Mouse (Mus musculus): ENCODE measurements around the gene Tppp. TPM values are rescaled to one million over a fixed set of nuclear protein-coding genes. Genes with fewer than 3 reads are reported as not detected.

The Tppp gene
- polyA plus RNA-seq, 1 experiment from 2014 or later, result 1.8 TPM

- Histone ChIP-seq H3K9ac (replicated peaks; ENCODE audit: low read depth, low read length) (no peak overlapping the region), H3K27ac (ENCODE audit: low read length) (no peak overlapping the region), H3K9me3 (ENCODE audit: control insufficient read depth, low read depth, low read length) (no peaks in the 10 kb centered on the region), H3K36me3 (ENCODE audit: control insufficient read depth, insufficient read depth, low read length) (no peaks in the 10 kb centered on the region; the same call in 1 of the 2 replicates), H3K4me1 (ENCODE audit: control insufficient read depth, insufficient read depth, low read length) (no peaks in the 10 kb centered on the region), H3K4me3 (ENCODE audit: low read depth, low read length) (no peak overlapping the region), H3K27me3 (ENCODE audit: control insufficient read depth, insufficient read depth, low read length) (no peaks in the 10 kb centered on the region), H3K4me2 (replicated peaks; ENCODE audit: low read depth, low read length) (no peak overlapping the region)
- no peak for ATAC-seq (ENCODE audit: insufficient number of reproducible peaks, insufficient read depth, low FRiP score, low read depth)
- 89% methylated on average over 7 of the region's 7 CpGs for WGBS
Observed at GRCm38 (mm10) chr13:74030691-74031090, 21.5 kb downstream of the Tppp start.

GRCm38 (mm10) chr13:74031133-74031532 is 21.9 kb downstream of the Tppp start:
- ATAC-seq (ENCODE audit: insufficient number of reproducible peaks, insufficient read depth, low FRiP score, low read depth), result no peak
- H3K9me3 ChIP-seq (ENCODE audit: control insufficient read depth, low read depth, low read length), result no peaks in the 10 kb centered on the region
- no peak overlapping the region for H3K9ac ChIP-seq (replicated peaks; ENCODE audit: low read depth, low read length)
- no peaks in the 10 kb centered on the region for H3K27me3 ChIP-seq (ENCODE audit: control insufficient read depth, insufficient read depth, low read length)
- no peak overlapping the region for H3K4me2 ChIP-seq (replicated peaks; ENCODE audit: low read depth, low read length)
- no peaks in the 10 kb centered on the region; the same call in 1 of the 2 replicates for H3K36me3 ChIP-seq (ENCODE audit: control insufficient read depth, insufficient read depth, low read length)
- H3K27ac ChIP-seq (ENCODE audit: low read length), result no peak overlapping the region
- no peak overlapping the region for H3K4me3 ChIP-seq (ENCODE audit: low read depth, low read length)
- H3K4me1 ChIP-seq (ENCODE audit: control insufficient read depth, insufficient read depth, low read length), result no peaks in the 10 kb centered on the region
- WGBS, result 81% methylated on average over 8 of the region's 8 CpGs

GRCm38 (mm10) chr13:74034756-74035155 is 25.5 kb downstream of the Tppp start:
- 73% methylated on average over 2 of the region's 2 CpGs for WGBS
- no peaks in the 10 kb centered on the region for H3K9me3 ChIP-seq (ENCODE audit: control insufficient read depth, low read depth, low read length)
- H3K27me3 ChIP-seq (ENCODE audit: control insufficient read depth, insufficient read depth, low read length), result no peaks in the 10 kb centered on the region
- no peak overlapping the region for H3K4me2 ChIP-seq (replicated peaks; ENCODE audit: low read depth, low read length)
- H3K4me3 ChIP-seq (ENCODE audit: low read depth, low read length), result no peak overlapping the region
- no peak overlapping the region for H3K9ac ChIP-seq (replicated peaks; ENCODE audit: low read depth, low read length)
- no peaks in the 10 kb centered on the region for H3K4me1 ChIP-seq (ENCODE audit: control insufficient read depth, insufficient read depth, low read length)
- peaks cover 8% of the 10 kb centered on the region for H3K36me3 ChIP-seq (ENCODE audit: control insufficient read depth, insufficient read depth, low read length)
- no peak overlapping the region for H3K27ac ChIP-seq (ENCODE audit: low read length)
- ATAC-seq (ENCODE audit: insufficient number of reproducible peaks, insufficient read depth, low FRiP score, low read depth), result no peak

DNA sequence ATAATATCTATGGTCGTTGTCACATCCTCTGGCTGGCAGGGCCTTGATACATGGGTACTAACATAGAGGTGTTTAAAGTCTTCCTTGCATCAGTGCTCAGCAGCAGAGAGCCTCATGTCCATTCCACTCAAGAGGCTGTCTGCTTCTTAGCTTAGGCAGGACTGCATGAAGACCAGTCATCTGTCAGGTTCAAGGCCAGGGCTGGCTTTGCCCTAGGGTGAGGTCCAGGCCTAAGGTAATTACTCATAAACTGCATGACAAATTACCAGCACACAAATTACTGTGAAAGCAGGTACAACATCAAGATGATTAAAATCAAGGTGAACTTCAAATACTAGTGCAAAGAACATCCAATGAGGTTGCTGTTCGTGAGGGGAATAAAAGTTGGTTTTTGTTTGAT is 26.6 kb downstream of the Tppp start:
- Histone ChIP-seq H3K9me3 (ENCODE audit: control insufficient read depth, low read depth, low read length) (no peaks in the 10 kb centered on the region), H3K4me1 (ENCODE audit: control insufficient read depth, insufficient read depth, low read length) (no peaks in the 10 kb centered on the region), H3K36me3 (ENCODE audit: control insufficient read depth, insufficient read depth, low read length) (peaks cover 18% of the 10 kb centered on the region), H3K27ac (ENCODE audit: low read length) (no peak overlapping the region), H3K9ac (replicated peaks; ENCODE audit: low read depth, low read length) (no peak overlapping the region), H3K4me2 (replicated peaks; ENCODE audit: low read depth, low read length) (no peak overlapping the region), H3K4me3 (ENCODE audit: low read depth, low read length) (no peak overlapping the region), H3K27me3 (ENCODE audit: control insufficient read depth, insufficient read depth, low read length) (no peaks in the 10 kb centered on the region)
- 91% methylated on average over 2 of the region's 2 CpGs for WGBS
- ATAC-seq (ENCODE audit: insufficient number of reproducible peaks, insufficient read depth, low FRiP score, low read depth), result no peak

DNA sequence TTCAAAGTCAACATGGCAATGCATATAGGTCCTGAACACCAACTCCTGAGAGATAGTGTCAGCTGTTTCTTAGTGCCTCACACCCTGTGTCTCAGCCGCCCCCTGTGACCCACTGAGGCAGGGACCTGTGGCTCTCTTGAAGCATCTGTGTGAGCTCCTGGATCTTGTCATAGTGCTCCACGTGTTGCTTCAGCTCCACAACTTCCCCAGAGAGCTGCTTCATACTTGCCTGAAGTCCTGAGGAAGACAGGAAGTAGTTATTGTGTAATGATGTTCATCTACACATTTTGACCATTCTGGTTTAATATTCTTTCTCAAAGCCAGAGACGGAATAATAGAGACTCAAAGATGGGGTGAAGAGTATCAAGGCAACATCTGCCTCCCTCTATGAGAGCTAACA is 30.7 kb downstream of the Tppp start:
- no peak overlapping the region for H3K9ac ChIP-seq (replicated peaks; ENCODE audit: low read depth, low read length)
- H3K27ac ChIP-seq (ENCODE audit: low read length), result no peak overlapping the region
- peaks cover 30% of the 10 kb centered on the region for H3K36me3 ChIP-seq (ENCODE audit: control insufficient read depth, insufficient read depth, low read length)
- no peak overlapping the region for H3K4me2 ChIP-seq (replicated peaks; ENCODE audit: low read depth, low read length)
- H3K9me3 ChIP-seq (ENCODE audit: control insufficient read depth, low read depth, low read length), result no peaks in the 10 kb centered on the region
- no peaks in the 10 kb centered on the region for H3K27me3 ChIP-seq (ENCODE audit: control insufficient read depth, insufficient read depth, low read length)
- no peaks in the 10 kb centered on the region for H3K4me1 ChIP-seq (ENCODE audit: control insufficient read depth, insufficient read depth, low read length)
- WGBS, result 92% methylated on average over 3 of the region's 3 CpGs
- no peak for ATAC-seq (ENCODE audit: insufficient number of reproducible peaks, insufficient read depth, low FRiP score, low read depth)
- no peak overlapping the region for H3K4me3 ChIP-seq (ENCODE audit: low read depth, low read length)

- H3K9ac ChIP-seq (replicated peaks; ENCODE audit: low read depth, low read length), result no peak overlapping the region
- no peaks in the 10 kb centered on the region for H3K27me3 ChIP-seq (ENCODE audit: control insufficient read depth, insufficient read depth, low read length)
- H3K4me1 ChIP-seq (ENCODE audit: control insufficient read depth, insufficient read depth, low read length), result no peaks in the 10 kb centered on the region
- H3K36me3 ChIP-seq (ENCODE audit: control insufficient read depth, insufficient read depth, low read length), result peaks cover 10% of the 10 kb centered on the region; the same call in 1 of the 2 replicates
- no peak overlapping the region for H3K4me3 ChIP-seq (ENCODE audit: low read depth, low read length)
- no peaks in the 10 kb centered on the region for H3K9me3 ChIP-seq (ENCODE audit: control insufficient read depth, low read depth, low read length)
- no peak overlapping the region for H3K27ac ChIP-seq (ENCODE audit: low read length)
- no peak for ATAC-seq (ENCODE audit: insufficient number of reproducible peaks, insufficient read depth, low FRiP score, low read depth)
- 80% methylated on average over 1 of the region's 1 CpGs for WGBS
- H3K4me2 ChIP-seq (replicated peaks; ENCODE audit: low read depth, low read length), result no peak overlapping the region
Observed at GRCm38 (mm10) chr13:74056194-74056593, 47.0 kb downstream of the Tppp start.

DNA sequence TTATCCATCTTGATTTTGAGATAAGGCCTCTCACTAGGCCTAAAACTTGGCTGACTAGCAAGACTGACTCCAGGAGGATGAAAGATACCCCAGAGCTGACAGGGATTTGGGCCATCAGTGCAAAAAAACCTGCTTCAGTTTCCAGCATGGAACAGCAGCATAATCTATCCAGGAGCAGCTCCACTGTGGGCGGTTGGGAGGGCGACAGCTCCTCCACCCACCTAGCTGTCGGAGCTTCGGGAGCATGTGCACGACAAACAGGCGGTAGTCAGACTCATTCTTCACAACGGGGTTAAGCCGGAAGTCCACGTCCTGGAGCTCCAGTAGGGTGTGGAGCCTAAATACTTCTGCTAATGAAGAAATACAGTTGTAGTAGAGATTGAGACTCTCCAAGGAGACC is 48.9 kb downstream of the Tppp start:
- WGBS, result 87% methylated on average over 9 of the region's 9 CpGs

DNA sequence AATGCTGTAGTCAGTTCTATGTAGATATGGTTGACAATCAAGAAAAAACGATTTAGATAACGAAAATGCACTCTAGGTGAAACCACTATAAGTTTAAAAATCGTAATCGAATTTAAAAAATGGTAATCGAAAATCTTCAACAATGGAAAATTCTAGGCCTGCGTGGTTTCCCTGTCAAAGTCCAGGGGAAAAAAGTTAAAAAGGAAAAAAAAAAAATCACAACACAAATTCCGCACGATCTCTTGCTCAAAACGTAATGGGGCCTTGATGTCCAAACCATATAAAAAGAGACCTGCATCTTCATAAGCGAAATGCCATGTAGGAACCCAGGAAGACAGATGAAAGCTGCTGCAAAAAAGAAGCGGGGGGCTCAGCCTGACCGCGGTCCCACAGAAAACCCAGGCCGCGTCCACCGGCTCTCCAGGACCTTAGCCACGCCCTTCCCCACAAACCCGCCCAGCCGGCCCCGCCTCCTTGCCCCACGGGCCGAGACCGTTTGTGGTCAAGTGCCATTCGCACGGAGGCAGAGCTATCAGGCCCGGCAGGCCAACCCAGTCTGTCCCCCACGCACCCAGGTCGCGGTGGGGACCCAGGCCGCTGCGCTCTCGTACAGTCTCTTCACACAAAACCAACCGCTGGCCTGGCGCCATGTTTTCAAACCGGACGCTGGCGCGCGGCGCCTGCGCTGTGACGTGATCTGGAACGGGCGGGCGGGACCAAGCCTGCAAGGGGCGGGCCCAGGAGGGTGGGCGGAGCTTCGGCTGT is 52.6 kb downstream of the Tppp start, which contains the start of gene Cep72:
Cep72 (minus strand) TSS at position 687 of the 765 bp plus-strand sequence.
- no peaks in the 10 kb centered on the region for H3K4me1 ChIP-seq (ENCODE audit: control insufficient read depth, insufficient read depth, low read length)
- peak within 1 kb of the TSS; percentile 81; the same call in 1 of the 2 replicates for H3K27ac ChIP-seq (ENCODE audit: low read length)
- H3K4me3 ChIP-seq (ENCODE audit: low read depth, low read length), result peak within 1 kb of the TSS; percentile 61
- peak within 1 kb of the TSS; percentile 30 for H3K4me2 ChIP-seq (replicated peaks; ENCODE audit: low read depth, low read length)
- no peaks in the 10 kb centered on the region for H3K27me3 ChIP-seq (ENCODE audit: control insufficient read depth, insufficient read depth, low read length)
- H3K9ac ChIP-seq (replicated peaks; ENCODE audit: low read depth, low read length), result peak within 1 kb of the TSS; percentile 64
- 3% methylated on average over 48 of the region's 48 CpGs for WGBS
- peak; percentile 97 for ATAC-seq (ENCODE audit: insufficient number of reproducible peaks, insufficient read depth, low FRiP score, low read depth)
- H3K9me3 ChIP-seq (ENCODE audit: control insufficient read depth, low read depth, low read length), result no peaks in the 10 kb centered on the region
- H3K36me3 ChIP-seq (ENCODE audit: control insufficient read depth, insufficient read depth, low read length), result peaks cover 9% of the 10 kb centered on the region; the same call in 1 of the 2 replicates

More for the DNA sequence above, 48.9 kb downstream of the Tppp start:
- Histone ChIP-seq H3K4me2 (replicated peaks; ENCODE audit: low read depth, low read length) (no peak overlapping the region), H3K4me1 (ENCODE audit: control insufficient read depth, insufficient read depth, low read length) (no peaks in the 10 kb centered on the region), H3K9ac (replicated peaks; ENCODE audit: low read depth, low read length) (no peak overlapping the region), H3K36me3 (ENCODE audit: control insufficient read depth, insufficient read depth, low read length) (peaks cover 9% of the 10 kb centered on the region; the same call in 1 of the 2 replicates), H3K4me3 (ENCODE audit: low read depth, low read length) (no peak overlapping the region), H3K27me3 (ENCODE audit: control insufficient read depth, insufficient read depth, low read length) (no peaks in the 10 kb centered on the region), H3K9me3 (ENCODE audit: control insufficient read depth, low read depth, low read length) (no peaks in the 10 kb centered on the region), H3K27ac (ENCODE audit: low read length) (no peak overlapping the region)
- no peak for ATAC-seq (ENCODE audit: insufficient number of reproducible peaks, insufficient read depth, low FRiP score, low read depth)
